Mouse (Mus musculus): ENCODE data around the gene Babam2. TPM values are rescaled to one million over a fixed set of nuclear protein-coding genes. Genes with fewer than 3 reads are reported as not detected.

Gene Babam2
- total RNA-seq, 2 experiments from 2014 or later, result 63.9 to 123 TPM

DNA sequence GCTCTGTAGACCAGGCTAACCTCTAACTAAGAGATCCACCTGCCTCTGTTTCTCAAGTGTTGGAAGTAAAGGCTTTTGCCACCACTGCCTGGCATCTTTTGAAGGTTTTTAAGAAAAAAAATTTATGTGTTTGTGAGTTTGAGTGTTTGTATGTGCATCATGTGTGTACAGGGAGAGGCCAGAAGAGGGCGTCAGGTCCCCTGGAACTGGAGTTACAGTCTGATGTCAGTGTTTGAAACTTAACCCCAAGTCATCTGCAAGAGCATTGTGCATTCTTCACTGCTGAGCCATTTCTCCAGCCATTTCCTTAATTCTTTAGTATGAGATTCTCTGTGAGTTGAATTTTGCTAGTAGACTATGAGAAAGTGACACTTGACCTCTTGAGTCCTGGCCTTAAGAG lies 11.9 kb downstream of the Babam2 start:
- no peak for ATAC-seq (replicated peaks; ENCODE audit: poor library complexity, severe bottlenecking)

DNA sequence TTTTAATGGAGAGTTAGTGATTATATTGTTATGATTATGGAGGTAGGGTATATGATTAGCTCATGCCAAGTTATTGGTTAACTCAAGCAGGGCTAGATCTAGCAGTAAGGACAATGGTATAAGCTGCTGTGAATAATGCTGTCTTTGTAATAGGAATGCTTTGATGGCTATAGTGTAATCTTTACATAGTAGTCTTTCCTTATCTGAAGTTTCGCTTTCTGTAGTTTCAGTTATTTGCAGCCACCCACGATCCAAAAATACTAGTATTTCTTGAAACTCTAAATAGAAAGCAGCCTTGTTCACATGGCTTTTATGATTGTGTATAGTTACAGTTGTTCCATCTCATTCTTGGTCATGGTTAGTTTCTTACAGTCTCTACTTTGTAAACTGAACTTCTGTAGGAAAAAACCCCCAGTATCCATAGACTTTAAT lies 15.8 kb downstream of the Babam2 start:
- no peak for ATAC-seq (replicated peaks; ENCODE audit: poor library complexity, severe bottlenecking)

DNA sequence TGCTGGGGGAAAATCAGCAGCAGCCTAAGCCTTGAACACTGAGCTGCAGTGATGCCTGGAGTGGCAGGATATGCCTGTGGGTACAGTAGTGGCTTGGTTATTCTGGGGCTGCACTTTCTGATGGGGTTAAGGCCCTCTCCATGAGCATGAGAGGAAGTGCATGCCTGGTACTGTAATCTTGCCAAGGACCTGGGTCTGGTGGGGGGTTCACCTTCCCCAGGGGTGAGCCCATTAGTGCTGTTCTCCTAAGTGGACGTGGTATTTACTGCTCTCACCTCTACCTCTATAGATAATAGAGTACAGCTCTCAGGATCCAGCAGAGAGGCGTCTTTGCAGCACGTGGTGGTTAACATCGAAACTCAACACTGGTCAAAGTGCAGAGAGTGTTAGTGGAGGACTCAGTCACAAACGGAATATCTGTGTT lies 16.4 kb downstream of the Babam2 start:
- ATAC-seq (replicated peaks; ENCODE audit: poor library complexity, severe bottlenecking), result peak; percentile 33

DNA sequence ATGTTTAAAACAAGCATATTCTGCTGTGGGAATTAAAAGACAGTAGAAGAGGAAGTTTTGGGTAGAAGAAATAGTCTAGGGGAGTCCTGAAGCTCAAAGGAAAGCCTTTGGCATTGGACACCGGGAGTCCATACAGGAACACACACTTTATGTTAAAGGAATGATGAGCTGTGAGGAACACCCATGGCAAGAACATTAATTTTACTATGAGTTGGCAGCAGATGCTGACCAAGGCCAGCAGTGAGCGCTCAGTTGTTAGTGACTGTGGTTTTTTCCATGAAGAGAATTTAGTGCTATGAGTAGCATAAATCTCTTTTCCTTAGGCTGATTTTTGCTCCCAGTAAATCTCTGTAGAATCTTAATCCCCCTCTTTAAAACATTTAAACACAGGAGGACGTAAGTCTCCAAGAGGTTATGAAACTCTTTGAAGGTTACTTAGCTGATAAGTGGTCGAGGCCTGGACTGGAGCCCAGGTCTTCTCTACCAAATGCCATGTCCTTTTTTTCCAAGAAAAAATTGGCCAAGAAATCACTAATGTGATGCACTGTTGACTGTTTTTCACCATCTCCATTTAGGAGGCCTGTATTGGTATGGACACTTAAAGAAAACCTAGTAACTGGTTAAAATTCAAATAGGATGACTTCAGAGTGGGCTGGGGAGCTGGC lies 18.1 kb downstream of the Babam2 start:
- no peak for ATAC-seq (replicated peaks; ENCODE audit: poor library complexity, severe bottlenecking)

DNA sequence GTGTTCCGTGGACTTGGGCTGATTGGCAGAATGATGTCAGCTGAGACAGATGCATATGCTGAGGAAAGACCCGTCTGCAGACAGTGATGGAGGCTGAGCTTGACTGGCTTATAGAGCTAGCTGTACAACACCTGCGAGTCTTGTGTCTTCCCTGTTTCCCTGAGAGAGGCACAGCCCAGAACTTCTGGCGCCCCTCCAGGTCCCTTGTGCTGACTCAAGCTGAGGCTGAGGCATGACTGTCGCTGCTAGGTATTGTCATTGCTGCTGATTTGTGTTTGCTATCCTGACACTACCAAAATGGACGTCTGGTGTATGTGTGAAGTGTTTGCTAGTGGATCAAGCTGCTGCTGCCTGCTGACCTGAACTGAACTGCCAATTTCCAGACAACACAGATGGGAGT lies 27.0 kb downstream of the Babam2 start:
- no peak for ATAC-seq (replicated peaks; ENCODE audit: poor library complexity, severe bottlenecking)

DNA sequence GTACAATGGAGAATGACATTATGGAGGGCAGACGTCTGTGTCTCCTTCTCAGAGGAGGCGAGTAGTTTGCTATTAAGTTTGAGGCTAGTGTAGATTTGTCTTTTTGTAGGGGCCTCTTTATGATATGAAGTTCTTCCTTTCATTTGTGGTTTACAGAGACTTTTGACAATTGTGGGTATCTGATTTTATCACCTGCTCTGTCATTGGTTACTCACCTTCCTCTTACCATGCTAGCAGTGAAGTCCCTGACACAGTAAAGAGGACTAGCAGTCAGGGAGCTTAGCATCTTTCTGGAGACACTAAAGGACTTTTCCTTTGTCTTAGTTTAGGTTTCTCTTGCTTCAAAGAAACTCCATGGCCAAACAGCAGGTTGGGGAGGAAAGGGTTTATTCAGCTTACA lies 28.4 kb downstream of the Babam2 start:
- no peak for ATAC-seq (replicated peaks; ENCODE audit: poor library complexity, severe bottlenecking)

DNA sequence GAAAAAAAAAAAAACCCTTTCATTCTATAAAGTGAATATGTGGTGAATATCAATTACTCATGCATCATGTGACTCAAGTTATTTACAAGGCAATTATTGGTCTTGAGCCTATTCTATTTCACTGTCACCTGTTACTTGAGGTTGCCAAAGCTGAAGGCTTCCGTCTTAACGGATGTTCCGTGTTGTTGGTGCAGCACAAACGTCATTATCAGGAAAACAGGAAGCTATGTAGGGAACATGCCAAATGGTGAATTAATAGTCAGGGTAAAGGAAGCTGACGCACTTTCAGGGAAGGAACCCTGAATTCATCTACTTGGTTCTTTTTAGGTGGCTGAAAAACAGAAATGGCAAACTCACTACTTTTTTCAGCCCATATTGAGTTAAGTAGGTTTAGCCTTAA lies 30.0 kb downstream of the Babam2 start:
- peak; percentile 82 for ATAC-seq (replicated peaks; ENCODE audit: poor library complexity, severe bottlenecking)

DNA sequence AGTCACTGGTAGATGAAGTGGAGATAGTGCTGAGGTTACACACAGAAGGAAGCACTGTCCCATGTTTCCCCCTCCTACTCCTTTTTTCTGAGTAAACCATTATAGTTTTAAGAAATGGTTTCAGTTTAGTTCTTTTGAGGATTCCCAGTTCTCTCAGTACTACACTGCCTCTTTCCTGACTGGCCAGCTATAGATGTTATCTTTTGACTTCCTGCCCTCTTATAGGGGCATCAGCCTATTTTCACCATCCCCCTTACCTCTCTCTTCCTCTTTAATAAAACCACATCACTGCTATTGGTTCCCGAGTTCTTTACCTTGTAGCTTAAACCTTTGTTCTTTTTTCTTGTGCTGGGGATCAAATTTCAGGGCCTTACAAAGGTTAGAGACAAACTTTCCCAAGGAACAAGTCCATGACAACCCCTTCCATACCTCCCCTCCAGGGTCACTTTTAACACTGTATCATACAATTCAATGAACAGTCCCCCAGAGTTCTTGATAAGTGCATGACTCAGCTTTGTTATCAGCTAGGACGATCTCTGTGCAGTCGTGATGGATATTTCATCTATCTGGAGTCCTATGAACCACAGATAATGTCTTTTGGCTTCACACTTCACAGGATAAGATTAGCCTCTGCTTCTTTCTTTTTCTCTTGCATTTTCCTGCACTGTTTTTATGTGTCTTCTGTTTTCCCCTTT lies 35.3 kb downstream of the Babam2 start:
- peak; percentile 52 for ATAC-seq (replicated peaks; ENCODE audit: poor library complexity, severe bottlenecking)

DNA sequence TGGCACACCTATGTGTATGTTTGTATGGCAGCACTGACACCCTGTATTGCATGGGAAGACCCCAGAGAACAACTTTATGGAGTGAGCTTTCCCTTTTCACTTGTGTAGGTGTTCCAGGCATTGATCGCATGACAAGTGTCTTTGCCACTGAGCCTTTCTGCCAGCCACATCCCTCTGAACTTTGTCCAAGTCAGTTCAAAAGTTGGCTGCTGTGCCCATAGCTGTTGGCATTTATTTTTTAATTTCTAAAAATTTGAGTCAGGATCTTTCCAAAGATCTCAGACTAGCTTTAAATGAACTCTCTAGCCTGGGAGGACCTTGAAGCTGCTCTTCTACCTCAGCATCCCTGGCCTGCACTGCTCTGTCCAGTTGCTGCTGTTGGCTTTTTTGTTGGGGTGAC lies 44.4 kb downstream of the Babam2 start:
- no peak for ATAC-seq (replicated peaks; ENCODE audit: poor library complexity, severe bottlenecking)

DNA sequence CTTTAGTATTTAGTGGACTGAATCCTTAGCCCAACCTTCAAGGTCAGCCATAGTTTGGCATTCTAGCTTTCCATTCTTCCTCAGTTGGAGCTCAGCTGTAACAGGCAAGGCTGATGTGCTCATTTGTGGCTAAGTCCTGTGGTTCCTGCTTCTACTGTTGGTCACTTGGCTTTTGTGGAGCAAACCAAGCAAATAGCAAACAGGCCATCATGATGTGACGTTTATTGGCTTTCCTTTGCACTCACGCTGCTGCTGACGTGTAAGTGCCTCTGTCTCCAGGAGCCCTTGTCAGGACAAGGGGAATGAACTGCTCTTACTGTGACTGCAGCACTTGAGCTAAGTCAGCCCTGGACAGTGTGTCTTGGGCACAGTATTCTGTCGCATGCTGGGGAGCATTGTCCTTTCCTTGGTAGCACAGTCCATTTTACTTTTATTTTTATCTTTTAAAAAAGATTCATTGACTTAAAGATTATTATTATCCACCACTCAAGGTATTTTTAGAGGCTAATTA lies 45.1 kb downstream of the Babam2 start:
- no peak for ATAC-seq (replicated peaks; ENCODE audit: poor library complexity, severe bottlenecking)

DNA sequence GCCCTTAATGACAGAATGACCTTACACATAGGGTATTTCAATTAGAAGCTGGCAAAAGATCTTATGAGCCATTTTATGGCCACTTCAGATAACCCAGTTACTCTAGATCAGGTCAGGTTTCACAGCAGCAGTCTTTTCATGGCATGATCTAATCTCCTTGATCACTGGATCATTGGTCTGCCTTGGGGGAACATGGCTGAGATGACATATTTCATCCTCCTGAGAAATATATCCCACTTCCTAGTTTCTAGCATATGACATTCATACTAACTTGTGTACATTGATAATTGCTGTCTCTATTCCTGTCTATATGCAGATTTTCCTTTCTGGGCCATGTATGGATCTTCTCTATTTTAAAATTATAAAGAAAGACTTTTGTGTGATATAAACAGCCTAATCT lies 51.9 kb downstream of the Babam2 start:
- no peak for ATAC-seq (replicated peaks; ENCODE audit: poor library complexity, severe bottlenecking)

DNA sequence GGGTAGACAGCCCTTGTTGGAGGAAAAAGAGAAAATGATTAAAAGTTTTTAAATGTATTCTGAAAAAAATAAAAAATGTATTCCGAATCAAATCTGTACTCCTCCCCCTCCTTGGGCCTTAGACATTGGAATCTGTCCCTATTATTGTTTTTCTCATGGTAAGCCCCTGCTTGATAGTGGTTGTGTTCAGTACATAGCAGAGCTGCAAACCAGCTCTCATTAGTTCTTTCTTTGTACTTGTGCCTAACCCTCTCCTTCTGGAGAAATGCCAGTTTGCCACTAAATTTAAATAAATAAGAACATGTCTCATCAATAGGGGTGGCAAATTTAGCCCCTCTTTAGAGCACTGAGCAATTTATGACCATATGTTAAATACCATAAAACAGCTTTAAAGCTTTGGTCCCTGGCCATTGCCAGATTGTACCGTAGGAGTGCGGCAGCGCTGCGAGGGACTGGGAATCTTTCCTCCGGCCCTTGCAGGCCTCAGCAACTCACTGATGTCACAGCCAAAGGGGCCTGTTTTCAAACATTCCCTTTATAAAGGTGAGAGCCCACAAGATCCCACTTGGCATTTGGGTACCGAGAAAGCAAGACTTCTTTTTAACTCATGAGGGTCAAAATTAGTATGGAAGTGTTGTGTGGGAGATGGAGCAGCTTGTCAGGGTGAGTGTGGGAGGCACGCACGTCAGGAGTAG lies 52.9 kb downstream of the Babam2 start:
- ATAC-seq (replicated peaks; ENCODE audit: poor library complexity, severe bottlenecking), result no peak

DNA sequence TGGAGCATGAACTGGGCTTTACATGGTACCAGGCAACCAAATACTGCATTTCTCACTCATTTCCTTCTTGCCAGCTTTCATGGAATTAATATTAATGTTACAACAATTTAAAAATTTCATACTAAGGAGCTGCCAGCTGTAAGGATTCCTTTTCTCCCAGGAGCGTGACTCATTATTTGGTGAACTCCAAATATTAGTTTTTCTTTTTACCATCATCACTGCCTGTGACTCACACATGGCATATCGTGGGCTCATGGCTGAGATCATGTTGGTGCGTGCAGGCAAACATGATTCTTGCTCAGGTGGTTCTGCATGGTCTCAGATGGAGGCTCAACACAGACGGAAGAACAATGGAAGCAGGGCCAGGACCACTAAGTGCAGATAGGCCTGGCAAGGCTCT lies 53.5 kb downstream of the Babam2 start:
- no peak for ATAC-seq (replicated peaks; ENCODE audit: poor library complexity, severe bottlenecking)

DNA sequence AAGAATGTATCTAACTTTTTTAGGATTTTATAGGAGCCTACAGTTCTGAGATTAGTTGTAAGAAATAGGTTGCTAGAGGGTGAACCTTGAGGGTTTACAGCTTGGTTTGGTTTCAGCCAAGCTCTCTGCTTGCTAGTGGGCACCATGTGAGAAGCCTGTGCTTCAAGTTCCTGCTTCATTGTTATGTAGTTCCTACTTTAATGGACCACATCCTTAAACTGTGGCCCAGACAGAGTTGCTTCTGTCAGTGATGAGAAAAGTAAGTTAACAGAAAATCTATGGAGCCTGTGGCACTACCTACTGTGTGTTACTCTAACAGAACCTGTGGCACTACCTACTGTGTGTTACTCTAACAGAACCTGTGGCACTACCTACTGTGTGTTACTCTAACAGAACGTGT lies 57.1 kb downstream of the Babam2 start:
- peak; percentile 70 for ATAC-seq (replicated peaks; ENCODE audit: poor library complexity, severe bottlenecking)

DNA sequence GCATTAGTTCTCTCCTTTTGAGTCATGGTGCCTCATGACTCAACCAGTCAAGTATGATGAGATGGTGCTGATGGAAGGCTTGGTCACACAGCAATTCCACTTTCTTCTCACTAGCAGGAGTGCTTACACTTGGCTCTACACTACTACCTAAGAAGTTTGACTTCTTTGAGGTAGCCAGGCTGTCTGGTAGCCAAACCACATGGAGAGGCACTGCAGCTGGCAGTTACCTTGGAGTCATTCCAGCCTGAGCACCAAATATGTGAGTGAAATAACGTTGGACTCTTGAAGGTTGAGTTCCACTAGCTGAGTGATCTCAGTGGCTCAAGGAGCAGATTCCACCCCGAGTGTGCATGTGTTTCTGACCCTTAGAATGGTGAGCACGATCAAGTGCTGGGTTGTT lies 57.8 kb downstream of the Babam2 start:
- no peak for ATAC-seq (replicated peaks; ENCODE audit: poor library complexity, severe bottlenecking)

DNA sequence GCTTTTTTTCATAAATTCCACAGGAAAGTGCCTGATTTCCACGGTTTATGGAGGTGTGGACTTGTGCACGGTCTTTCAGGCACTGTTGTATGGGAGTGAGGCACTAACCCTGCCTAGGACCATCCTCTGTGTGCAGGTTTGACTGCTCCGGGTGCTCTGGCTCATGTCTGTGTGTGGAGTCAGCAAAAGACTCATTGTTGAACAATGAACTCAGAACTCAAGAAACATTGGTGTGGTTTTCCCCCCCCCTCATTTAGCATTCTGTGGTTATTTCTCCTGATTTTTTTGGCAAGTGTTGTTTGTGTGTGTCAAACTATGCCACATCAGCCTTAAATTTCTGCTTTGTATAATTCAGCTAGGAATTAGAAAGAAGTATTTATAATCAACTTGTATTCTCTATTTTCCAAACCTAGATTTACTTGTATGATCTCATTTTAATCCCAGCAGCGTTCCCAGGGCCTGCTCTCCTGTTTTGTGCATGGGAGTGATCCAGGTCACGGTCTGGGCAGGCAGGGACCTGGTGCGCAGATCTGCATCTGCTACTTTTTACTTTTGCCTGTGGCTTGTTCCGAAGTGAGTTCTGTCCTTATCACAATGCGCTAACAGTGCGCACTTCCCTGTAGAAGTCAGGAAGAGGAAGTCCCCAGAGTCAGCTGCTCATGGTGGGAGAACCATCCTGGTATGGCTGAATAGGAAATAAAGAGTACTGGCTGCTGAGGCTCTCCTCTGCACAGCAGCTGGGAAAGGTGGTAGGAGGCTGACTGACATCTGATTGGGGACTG lies 61.0 kb downstream of the Babam2 start:
- peak; percentile 61 for ATAC-seq (replicated peaks; ENCODE audit: poor library complexity, severe bottlenecking)

DNA sequence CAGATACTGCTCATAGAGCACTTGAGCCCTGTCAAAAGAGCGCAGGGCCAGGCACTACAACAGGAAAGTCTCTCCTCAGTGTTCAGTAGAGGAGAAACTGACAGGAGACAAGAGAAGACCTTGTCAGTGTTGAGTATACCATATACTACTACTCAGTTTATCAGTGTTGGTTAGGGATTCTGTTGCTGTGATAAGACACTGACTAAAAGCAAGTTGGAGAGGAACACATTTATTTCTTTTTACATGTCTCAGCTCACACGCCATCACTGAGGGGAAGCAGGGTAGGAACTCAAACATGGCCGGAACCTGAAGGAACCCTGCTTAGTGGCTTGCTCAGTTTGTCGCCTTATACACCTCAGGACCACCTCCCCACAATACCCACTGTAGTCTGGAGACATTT lies 64.4 kb downstream of the Babam2 start:
- ATAC-seq (replicated peaks; ENCODE audit: poor library complexity, severe bottlenecking), result no peak

DNA sequence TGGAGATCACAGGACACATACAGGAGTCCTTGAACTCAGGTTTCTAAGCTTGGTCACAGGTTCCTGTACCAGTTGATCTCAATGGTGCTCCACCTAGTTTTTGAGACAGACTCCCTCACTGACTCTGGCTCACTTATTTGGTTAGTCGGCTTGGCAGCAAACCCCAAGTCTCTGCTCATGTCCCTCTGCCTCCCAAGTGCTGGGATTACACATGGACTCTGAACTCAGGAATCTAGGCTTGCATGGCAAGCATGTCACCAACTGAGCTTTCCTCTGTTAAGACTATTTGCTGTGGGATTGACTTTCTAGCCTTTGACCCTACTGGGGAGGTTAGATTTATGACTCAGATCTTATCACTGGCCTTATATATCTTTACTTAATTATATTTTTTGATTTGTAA lies 65.3 kb downstream of the Babam2 start:
- ATAC-seq (replicated peaks; ENCODE audit: poor library complexity, severe bottlenecking), result no peak

DNA sequence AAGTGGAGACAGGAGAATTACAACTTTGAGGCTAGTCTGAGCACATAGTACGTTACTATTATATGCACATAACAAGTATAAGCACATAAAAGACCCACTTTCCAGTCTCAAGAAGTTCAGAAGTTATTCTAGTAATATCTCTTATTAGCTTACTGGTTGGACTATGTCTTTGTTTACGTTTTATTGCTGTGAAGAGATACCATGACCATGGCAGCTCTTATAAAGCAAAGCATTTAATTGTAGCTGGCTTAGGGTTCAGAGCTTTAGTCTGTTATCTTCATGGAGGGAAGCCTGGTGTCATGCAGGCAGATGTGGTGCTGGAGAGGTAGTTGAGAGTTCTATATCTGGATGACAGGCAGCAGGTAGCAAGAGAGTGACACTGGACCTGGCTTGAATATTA lies 68.3 kb downstream of the Babam2 start:
- ATAC-seq (replicated peaks; ENCODE audit: poor library complexity, severe bottlenecking), result no peak

DNA sequence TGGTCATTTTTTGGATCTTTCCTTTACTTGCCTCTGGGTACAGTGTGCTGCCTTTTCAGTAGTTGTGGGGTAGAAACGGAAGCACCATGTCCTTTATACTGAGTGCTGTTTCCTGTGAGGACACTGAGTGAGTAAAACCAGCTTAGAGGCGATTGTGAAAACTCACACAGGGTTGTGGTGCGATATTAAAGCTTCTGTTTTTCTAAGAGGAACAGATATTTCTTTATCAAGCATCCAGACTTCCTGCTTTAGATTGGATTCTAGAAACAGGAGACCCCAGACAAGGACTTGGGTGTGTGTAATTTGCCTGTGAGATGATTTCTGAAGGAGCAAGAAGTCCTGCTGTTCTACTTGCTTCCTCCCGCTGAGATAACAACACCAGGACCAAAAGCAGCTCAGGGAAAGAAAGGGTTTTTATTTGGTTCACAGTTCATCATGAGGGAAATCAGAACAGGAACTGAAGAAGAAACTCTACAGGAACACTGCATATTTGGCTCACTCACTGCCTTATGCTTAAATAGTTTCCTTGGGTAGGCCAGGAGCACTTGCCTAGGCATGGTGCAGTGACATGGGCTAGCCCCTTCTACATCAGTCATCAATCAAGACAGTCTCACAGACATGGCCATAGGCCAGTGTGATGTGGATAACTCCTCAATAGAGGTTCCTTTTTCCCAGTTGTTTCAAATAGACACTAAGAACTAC lies 69.5 kb downstream of the Babam2 start:
- peak; percentile 95 for ATAC-seq (replicated peaks; ENCODE audit: poor library complexity, severe bottlenecking)

All from granulocyte monocyte progenitor cell, adult 5-6 weeks (primary cell).